Mouse (Mus musculus) limb, embryonic 11.5 days (tissue): ENCODE measurements around the gene Oip5. TPM values are rescaled to one million over a fixed set of nuclear protein-coding genes. Genes with fewer than 3 reads are reported as not detected.

Experiments used
- ATAC-seq: fragments of 200-750 bp; cut with Nextera tagmentation; 2 replicates; pipeline ENCODE4 v1.8.0; 2017; ENCODE audit warnings: low read depth; ENCODE audit not compliant: insufficient number of reproducible peaks, low FRiP score, low TSS enrichment
- DNase-seq: peaks from one replicate; pipeline ENCODE4 v3.0.0-alpha.2; 2015; ENCODE audit warnings: low spot score
- H3K27ac ChIP-seq: fragments of 300-500 bp; sonication (generic); replicated peaks from 2 replicates; pipeline ENCODE4 v1.5.1; 2014; ENCODE audit warnings: low read depth, mild to moderate bottlenecking, low read length
- H3K27me3 ChIP-seq: fragments of 300-500 bp; sonication (generic); 2 replicates; pipeline ENCODE4 v1.6.1; 2014; ENCODE audit warnings: mild to moderate bottlenecking, low read length, mixed read lengths; ENCODE audit not compliant: control insufficient read depth, insufficient read depth
- H3K36me3 ChIP-seq: fragments of 300-500 bp; sonication (generic); 2 replicates; pipeline ENCODE4 v1.6.1; 2014; ENCODE audit warnings: mild to moderate bottlenecking, low read length, moderate library complexity, mixed read lengths; ENCODE audit not compliant: control insufficient read depth, insufficient read depth
- H3K4me1 ChIP-seq: fragments of 300-500 bp; sonication (generic); 2 replicates; pipeline ENCODE4 v1.6.1; 2014; ENCODE audit warnings: low read length, mixed read lengths; ENCODE audit not compliant: control insufficient read depth, insufficient read depth
- H3K4me2 ChIP-seq: fragments of 300-500 bp; sonication (generic); 2 replicates; pipeline ENCODE4 v1.6.1; 2014; ENCODE audit warnings: low read depth, mild to moderate bottlenecking, moderate library complexity; ENCODE audit not compliant: severe bottlenecking
- H3K4me3 ChIP-seq: fragments of 300-500 bp; sonication (generic); 2 replicates; pipeline ENCODE4 v1.5.1; 2014; ENCODE audit warnings: low read depth, low read length
- H3K9ac ChIP-seq: fragments of 300-500 bp; sonication (generic); 2 replicates; pipeline ENCODE4 v1.6.1; 2014; ENCODE audit warnings: mild to moderate bottlenecking, low read length
- H3K9me3 ChIP-seq: fragments of 300-500 bp; sonication (generic); 2 replicates; pipeline ENCODE4 v1.6.1; 2016; ENCODE audit warnings: low read length; ENCODE audit not compliant: control insufficient read depth
- WGBS: fragments of 180-500 bp; shearing (Covaris S2); extraction: QIAGEN DNeasy Blood & Tissue Kit; methylation state at CpG from one replicate; pipeline ENCODE4 v1.1.7; 2014; 5-methylcytosine and 5-hydroxymethylcytosine counted together
- polyA plus RNA-seq: library from polyadenylated mRNA; unstranded; fragments of >200 nt; fragmentation: Nextera tagmentation; extraction: Ambion mirVana; gene quantifications from 2 replicates; pipeline ENCODE4 v1.2.1, GENCODE M21; 2014

Oip5 gene
- polyA plus RNA-seq, 1 experiment from 2014 or later, result 35.6 TPM

- Histone ChIP-seq H3K4me3 (no peak overlapping the region), H3K9ac (no peak overlapping the region), H3K27me3 (no peaks in the 10 kb centered on the region), H3K27ac (no peak overlapping the region), H3K4me1 (no peaks in the 10 kb centered on the region), H3K9me3 (no peaks in the 10 kb centered on the region), H3K4me2 (no peak overlapping the region), H3K36me3 (no peaks in the 10 kb centered on the region)
- DNase-seq, result no peak
- ATAC-seq, result no peak
- 93% methylated on average over 1 of the region's 1 CpGs for WGBS
These were observed 45.8 kb downstream of the Oip5 start for GRCm38 (mm10) chr2:119572471-119572870.

GRCm38 (mm10) chr2:119566182-119566855, 52.0 kb downstream of the Oip5 start:
- 90% methylated on average over 7 of the region's 7 CpGs for WGBS
- Histone ChIP-seq H3K27ac (no peak overlapping the region), H3K4me2 (no peak overlapping the region)

GRCm38 (mm10) chr2:119565284-119565683, 53.0 kb downstream of the Oip5 start:
- H3K9ac ChIP-seq, result no peak overlapping the region
- 94% methylated on average over 4 of the region's 4 CpGs for WGBS
- ATAC-seq (no peak), DNase-seq (no peak)
- no peak overlapping the region for H3K27ac ChIP-seq
- no peaks in the 10 kb centered on the region for H3K27me3 ChIP-seq
- no peak overlapping the region for H3K4me3 ChIP-seq
- H3K9me3 ChIP-seq, result no peaks in the 10 kb centered on the region
- no peak overlapping the region for H3K4me2 ChIP-seq
- no peaks in the 10 kb centered on the region for H3K4me1 ChIP-seq
- no peaks in the 10 kb centered on the region; the same call in 1 of the 2 replicates for H3K36me3 ChIP-seq

More at GRCm38 (mm10) chr2:119566182-119566855, 52.0 kb downstream of the Oip5 start:
- H3K9ac ChIP-seq, result no peak overlapping the region
- ATAC-seq (no peak), DNase-seq (no peak)
- no peaks in the 10 kb centered on the region; the same call in 1 of the 2 replicates for H3K36me3 ChIP-seq
- H3K27me3 ChIP-seq, result no peaks in the 10 kb centered on the region
- no peak overlapping the region for H3K4me3 ChIP-seq
- H3K4me1 ChIP-seq, result no peaks in the 10 kb centered on the region
- no peaks in the 10 kb centered on the region for H3K9me3 ChIP-seq

- Histone ChIP-seq H3K27ac (no peak overlapping the region), H3K27me3 (no peaks in the 10 kb centered on the region), H3K9ac (no peak overlapping the region), H3K4me1 (peaks cover 5% of the 10 kb centered on the region; the same call in 1 of the 2 replicates), H3K4me2 (no peak overlapping the region), H3K9me3 (no peaks in the 10 kb centered on the region), H3K36me3 (no peaks in the 10 kb centered on the region; the same call in 1 of the 2 replicates), H3K4me3 (no peak overlapping the region)
- DNase-seq (no peak), ATAC-seq (no peak)
- WGBS, result 93% methylated on average over 3 of the region's 3 CpGs
These were observed 56.5 kb downstream of the Oip5 start for GRCm38 (mm10) chr2:119561794-119562193.

Other genes with a start within 250 kb of the Oip5 start
- gene Ino80, start 140.8 kb downstream of the Oip5 start, polyA plus RNA-seq, result 5.2 TPM in 2 replicates
- 0.29 and 0.43 TPM in 2 replicates for gene Exd1, start 70.8 kb downstream of the Oip5 start, polyA plus RNA-seq
- 60.7 and 65.5 TPM in 2 replicates for gene Chp1, start 70.8 kb downstream of the Oip5 start, polyA plus RNA-seq
- gene Nusap1, start 171 bp downstream of the Oip5 start, polyA plus RNA-seq, result 90.4 and 94.3 TPM in 2 replicates
- gene Ndufaf1, start 44.4 kb upstream of the Oip5 start, polyA plus RNA-seq, result 43.4 and 51.7 TPM in 2 replicates
- gene Rtf1, start 56.6 kb upstream of the Oip5 start, polyA plus RNA-seq, result 46.1 and 48.0 TPM in 2 replicates
- gene Itpka, start 123.9 kb upstream of the Oip5 start, polyA plus RNA-seq, result 0.64 and 0.81 TPM in 2 replicates
- gene Ltk, start 142.0 kb upstream of the Oip5 start, polyA plus RNA-seq, result not detected in 2 replicates
- gene Rpap1, start 169.1 kb upstream of the Oip5 start, polyA plus RNA-seq, result 26.3 and 30.7 TPM in 2 replicates
- gene Tyro3, start 179.3 kb upstream of the Oip5 start, polyA plus RNA-seq, result 27.0 and 30.1 TPM in 2 replicates